ENCODE assay signal across 11 mouse cellular contexts in the genomic region with DNA sequence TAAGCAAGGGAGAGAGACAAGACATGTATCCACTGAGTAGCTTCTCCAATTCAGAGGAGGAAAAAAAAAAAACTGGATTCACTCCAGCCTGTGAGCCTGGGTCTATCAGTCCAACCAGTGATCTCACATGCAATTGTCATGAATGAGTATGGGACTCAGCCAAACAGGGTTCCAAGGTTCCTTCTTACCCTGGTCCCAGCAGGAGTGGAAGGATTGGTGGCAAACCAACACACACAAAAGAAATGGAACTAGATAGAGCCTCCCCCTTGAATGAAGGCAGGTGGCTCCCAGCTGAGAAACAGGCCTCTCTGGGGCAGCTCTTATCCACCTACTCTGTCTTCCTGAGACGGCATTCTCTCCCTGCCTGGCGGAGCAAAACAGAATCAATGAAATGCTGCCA. TPM values are rescaled to one million over a fixed set of nuclear protein-coding genes. Genes with fewer than 3 reads are reported as not detected.
A peak's percentile ranks its signal among the peaks of the same experiment; 100 is the strongest.
DNase-seq lines count a peak whose midpoint lies in the region; ATAC-seq and TF ChIP-seq lines count a peak whose summit lies in the region.
"Had no signal": no experiment of that assay in that cellular context is flagged by ENCODE, and none has a peak within 500 bp of the region (broad histone marks: within the 10 kb centered on the region; RNA-seq: fewer than 3 reads in every experiment).

No protein-coding gene starts in this region.

- peaks cover 34% of the 10 kb centered on the region for H3K4me1 ChIP-seq in lung, postnatal 0 days (ENCODE audit: insufficient read depth, low read depth, low read length)
- H3K4me1 ChIP-seq in intestine, embryonic 15.5 days (replicated peaks), result peaks cover 56% of the 10 kb centered on the region
- H3K4me1 ChIP-seq in stomach, embryonic 15.5 days, result peaks cover 47% of the 10 kb centered on the region

- no peaks in the 10 kb centered on the region for H3K27me3 ChIP-seq in lung, postnatal 0 days (replicated peaks; ENCODE audit: insufficient read depth, low read length)
- no peaks in the 10 kb centered on the region for H3K27me3 ChIP-seq in intestine, embryonic 15.5 days (replicated peaks)
- H3K27me3 ChIP-seq in stomach, embryonic 15.5 days (replicated peaks), result no peaks in the 10 kb centered on the region
- H3K27me3 ChIP-seq: neural tube, embryonic 12.5 days had no signal

- no peak overlapping the region for H3K4me3 ChIP-seq in lung, postnatal 0 days (ENCODE audit: low read depth, low read length)
- no peak overlapping the region for H3K4me3 ChIP-seq in intestine, embryonic 15.5 days (replicated peaks)
- H3K4me3 ChIP-seq in stomach, embryonic 15.5 days (replicated peaks), result no peak overlapping the region
- H3K4me3 ChIP-seq: neural tube, embryonic 12.5 days had no signal

- H3K9me3 ChIP-seq in lung, postnatal 0 days (ENCODE audit: low read length), result no peaks in the 10 kb centered on the region
- no peaks in the 10 kb centered on the region for H3K9me3 ChIP-seq in intestine, embryonic 15.5 days
- no peaks in the 10 kb centered on the region for H3K9me3 ChIP-seq in stomach, embryonic 15.5 days
- H3K9me3 ChIP-seq: neural tube, embryonic 12.5 days had no signal

- peak; percentile 16 for DNase-seq in embryo, embryonic 10 days (ENCODE audit: low spot score)
- DNase-seq in embryo, embryonic 9.5 days (ENCODE audit: extremely low spot score), result no peak
- DNase-seq in lung, postnatal 0 days (ENCODE audit: low spot score), result peak; percentile 42
- DNase-seq in lung, adult 18-20 months, result no peak
- DNase-seq in c-Kit-positive CD71-positive TER-119-positive erythroid progenitor cells, embryonic 14.5 days (ENCODE audit: low spot score), result no peak
- DNase-seq in left cerebral cortex, adult 11 months (ENCODE audit: low spot score), result no peak
- DNase-seq: cerebellum, adult 2 months; thymus, postnatal 36 days had no signal

- TF ChIP-seq CTCF in lung, postnatal 0 days (IDR thresholded peaks at IDR 0.05), result no peak

- 32% methylated on average over 2 of the region's 2 CpGs for WGBS in lung, postnatal 0 days
- WGBS in intestine, embryonic 15.5 days, result 34% methylated on average over 2 of the region's 2 CpGs
- WGBS in stomach, embryonic 15.5 days, result 22% methylated on average over 2 of the region's 2 CpGs

- H3K27ac ChIP-seq in lung, postnatal 0 days (ENCODE audit: low read length), result peak overlapping the region; percentile 47; the same call in 1 of the 2 replicates
- H3K27ac ChIP-seq in intestine, embryonic 15.5 days, result peak overlapping the region; percentile 67
- H3K27ac ChIP-seq in stomach, embryonic 15.5 days, result peak overlapping the region; percentile 97
- H3K27ac ChIP-seq: neural tube, embryonic 12.5 days had no signal

- no peak overlapping the region for H3K4me2 ChIP-seq in lung, postnatal 0 days (replicated peaks; ENCODE audit: low read depth, low read length)
- H3K4me2 ChIP-seq in intestine, embryonic 15.5 days (replicated peaks), result no peak overlapping the region
- H3K4me2 ChIP-seq in stomach, embryonic 15.5 days, result no peak overlapping the region
- H3K4me2 ChIP-seq: neural tube, embryonic 12.5 days had no signal

- TF ChIP-seq EP300 in lung, postnatal 0 days (IDR thresholded peaks at IDR 0.05), result no peak

- no peaks in the 10 kb centered on the region for H3K36me3 ChIP-seq in lung, postnatal 0 days (ENCODE audit: insufficient read depth, low read length)
- no peaks in the 10 kb centered on the region for H3K36me3 ChIP-seq in intestine, embryonic 15.5 days
- H3K36me3 ChIP-seq in stomach, embryonic 15.5 days, result no peaks in the 10 kb centered on the region
- H3K36me3 ChIP-seq: neural tube, embryonic 12.5 days had no signal

- H3K9ac ChIP-seq in lung, postnatal 0 days (replicated peaks; ENCODE audit: low read depth), result no peak overlapping the region
- H3K9ac ChIP-seq in intestine, embryonic 15.5 days, result no peak overlapping the region
- no peak overlapping the region for H3K9ac ChIP-seq in stomach, embryonic 15.5 days
- H3K9ac ChIP-seq: neural tube, embryonic 12.5 days had no signal

- ATAC-seq in lung, postnatal 0 days, result no peak
- no peak for ATAC-seq in intestine, embryonic 15.5 days
- no peak for ATAC-seq in stomach, embryonic 15.5 days (ENCODE audit: insufficient read depth, low FRiP score, low read depth)

RNA-seq across cellular contexts. Expression of a gene that starts 21.5 kb away (rescaled TPM):
- 3.5 TPM in 2 replicates for polyA plus RNA-seq in lung, postnatal 0 days (2015; fragmentation: Nextera tagmentation; extraction: Ambion mirVana)
- polyA plus RNA-seq in intestine, embryonic 15.5 days (2015; fragmentation: Nextera tagmentation; extraction: Ambion mirVana), result 11.0 and 11.8 TPM in 2 replicates
- polyA plus RNA-seq in stomach, embryonic 15.5 days (2015; fragmentation: Nextera tagmentation; extraction: Ambion mirVana), result 13.9 and 15.2 TPM in 2 replicates

Comparison
In these comparisons a context has a peak if more than half of its experiments do, and no peak if none do; other contexts are left out.
1. DNase-seq: peak in embryo, embryonic 10 days (single experiment) and lung, postnatal 0 days (single experiment); none in embryo, embryonic 9.5 days (single experiment), lung, adult 18-20 months (0 of 2), c-Kit-positive CD71-positive TER-119-positive erythroid progenitor cells, embryonic 14.5 days (single experiment) and left cerebral cortex, adult 11 months (single experiment).
2. H3K27ac ChIP-seq: peak in every context shown above with its lines; median percentile 97 in stomach, embryonic 15.5 days; 67 in intestine, embryonic 15.5 days; 47 in lung, postnatal 0 days.